ENCODE assay signal across 12 mouse cellular contexts in genomic region chr8:79620489-79621276, GRCm38 (mm10). TPM values are rescaled to one million over a fixed set of nuclear protein-coding genes. Genes with fewer than 3 reads are reported as not detected.
A peak's percentile ranks its signal among the peaks of the same experiment; 100 is the strongest.
DNase-seq lines count a peak whose midpoint lies in the region; ATAC-seq lines count a peak whose summit lies in the region.
"Had no signal": no experiment of that assay in that cellular context is flagged by ENCODE, and none has a peak within 500 bp of the region (broad histone marks: within the 10 kb centered on the region; RNA-seq: fewer than 3 reads in every experiment).

No protein-coding gene starts in this region.

- 36% methylated on average over 9 of the region's 9 CpGs for WGBS in hindbrain, embryonic 11.5 days
- WGBS in hindbrain, embryonic 16.5 days = 27% methylated on average over 9 of the region's 9 CpGs
- 27% methylated on average over 9 of the region's 9 CpGs for whole genome bisulfite sequencing in lung, embryonic 16.5 days
- WGBS in stomach, embryonic 14.5 days = 33% methylated on average over 9 of the region's 9 CpGs

- DNase-seq in hindbrain, embryonic 11.5 days (ENCODE audit: low spot score) = peak; percentile 15
- no peak for DNase-seq in lung, postnatal 14 days
- peak; percentile 37 for DNase-seq in embryo, embryonic 9.5 days (ENCODE audit: extremely low spot score)
- DNase-seq in layer of hippocampus, adult 9-11 months = no peak
- DNase-seq: adrenal gland, postnatal 25 days; gastrocnemius, adult 2 months; right cerebral cortex, postnatal 14 days had no signal

- no peak overlapping the region for H3K9ac ChIP-seq in hindbrain, embryonic 11.5 days (ENCODE audit: low read depth, low read length)
- no peak overlapping the region for H3K9ac ChIP-seq in hindbrain, embryonic 16.5 days (ENCODE audit: low read depth, low read length)
- no peak overlapping the region for H3K9ac ChIP-seq in lung, embryonic 16.5 days (ENCODE audit: low read length)
- no peak overlapping the region for H3K9ac ChIP-seq in stomach, embryonic 14.5 days (replicated peaks; ENCODE audit: low read depth, low read length)
- H3K9ac ChIP-seq: hindbrain, embryonic 12.5 days had no signal

- no peak overlapping the region for H3K4me3 ChIP-seq in hindbrain, embryonic 11.5 days (ENCODE audit: low read depth, low read length)
- H3K4me3 ChIP-seq in hindbrain, embryonic 16.5 days (ENCODE audit: low read length) = no peak overlapping the region
- H3K4me3 ChIP-seq in lung, embryonic 16.5 days (ENCODE audit: low read length) = no peak overlapping the region
- no peak overlapping the region for H3K4me3 ChIP-seq in stomach, embryonic 14.5 days (ENCODE audit: low read depth, low read length)
- H3K4me3 ChIP-seq: gastrocnemius, adult 2 months; hindbrain, embryonic 12.5 days had no signal

- H3K9me3 ChIP-seq in hindbrain, embryonic 11.5 days (ENCODE audit: control insufficient read depth, low read length) = no peaks in the 10 kb centered on the region
- H3K9me3 ChIP-seq in hindbrain, embryonic 16.5 days (ENCODE audit: control insufficient read depth, low read length) = no peaks in the 10 kb centered on the region
- no peaks in the 10 kb centered on the region for H3K9me3 ChIP-seq in lung, embryonic 16.5 days (ENCODE audit: control insufficient read depth, low read length)
- H3K9me3 ChIP-seq in stomach, embryonic 14.5 days (ENCODE audit: control insufficient read depth, low read depth, low read length) = no peaks in the 10 kb centered on the region
- H3K9me3 ChIP-seq: hindbrain, embryonic 12.5 days had no signal

- ATAC-seq in hindbrain, embryonic 11.5 days (ENCODE audit: low FRiP score) = no peak; the same call in 1 of the 2 replicates
- ATAC-seq in hindbrain, embryonic 16.5 days = no peak
- peak; percentile 16; the same call in 1 of the 2 replicates for ATAC-seq in lung, embryonic 16.5 days (ENCODE audit: low read depth)
- no peak; the same call in 1 of the 2 replicates for ATAC-seq in stomach, embryonic 14.5 days (ENCODE audit: insufficient number of reproducible peaks, insufficient read depth, low FRiP score, low read depth)
- ATAC-seq: Patski had no signal

- H3K4me2 ChIP-seq in hindbrain, embryonic 11.5 days (replicated peaks; ENCODE audit: low read depth, low read length) = no peak overlapping the region
- H3K4me2 ChIP-seq in hindbrain, embryonic 16.5 days (ENCODE audit: low read length) = no peak overlapping the region
- no peak overlapping the region for H3K4me2 ChIP-seq in lung, embryonic 16.5 days (ENCODE audit: low read depth, low read length)
- no peak overlapping the region for H3K4me2 ChIP-seq in stomach, embryonic 14.5 days (replicated peaks; ENCODE audit: low read depth, low read length)
- H3K4me2 ChIP-seq: hindbrain, embryonic 12.5 days had no signal

- H3K27me3 ChIP-seq in hindbrain, embryonic 11.5 days (ENCODE audit: control insufficient read depth, insufficient read depth, low read length) = no peaks in the 10 kb centered on the region
- H3K27me3 ChIP-seq in hindbrain, embryonic 16.5 days (replicated peaks; ENCODE audit: control insufficient read depth, insufficient read depth, low read length) = no peaks in the 10 kb centered on the region
- no peaks in the 10 kb centered on the region for H3K27me3 ChIP-seq in lung, embryonic 16.5 days (ENCODE audit: control insufficient read depth, insufficient read depth, low read depth, low read length)
- H3K27me3 ChIP-seq in stomach, embryonic 14.5 days (ENCODE audit: control insufficient read depth, insufficient read depth, low read length) = no peaks in the 10 kb centered on the region
- H3K27me3 ChIP-seq: hindbrain, embryonic 12.5 days; Patski had no signal

- no peaks in the 10 kb centered on the region for H3K36me3 ChIP-seq in hindbrain, embryonic 11.5 days (ENCODE audit: control insufficient read depth, insufficient read depth, low read length)
- H3K36me3 ChIP-seq in hindbrain, embryonic 16.5 days (ENCODE audit: control insufficient read depth, insufficient read depth, low read length) = no peaks in the 10 kb centered on the region
- no peaks in the 10 kb centered on the region for H3K36me3 ChIP-seq in lung, embryonic 16.5 days (ENCODE audit: control insufficient read depth, insufficient read depth, low read length)
- no peaks in the 10 kb centered on the region for H3K36me3 ChIP-seq in stomach, embryonic 14.5 days (ENCODE audit: control insufficient read depth, insufficient read depth, low read length)
- H3K36me3 ChIP-seq: hindbrain, embryonic 12.5 days had no signal

- H3K4me1 ChIP-seq in hindbrain, embryonic 11.5 days (replicated peaks; ENCODE audit: control insufficient read depth, insufficient read depth, low read length) = peaks cover 4% of the 10 kb centered on the region; the same call in 1 of the 2 replicates
- no peaks in the 10 kb centered on the region for H3K4me1 ChIP-seq in hindbrain, embryonic 16.5 days (ENCODE audit: control insufficient read depth, insufficient read depth, low read depth, low read length)
- H3K4me1 ChIP-seq in lung, embryonic 16.5 days (replicated peaks; ENCODE audit: control insufficient read depth, insufficient read depth, low read length) = peaks cover 15% of the 10 kb centered on the region
- peaks cover 23% of the 10 kb centered on the region for H3K4me1 ChIP-seq in stomach, embryonic 14.5 days (ENCODE audit: control insufficient read depth, insufficient read depth, low read length)

- no peak overlapping the region for H3K27ac ChIP-seq in hindbrain, embryonic 11.5 days (ENCODE audit: low read depth, low read length)
- H3K27ac ChIP-seq in hindbrain, embryonic 16.5 days (ENCODE audit: low read depth, low read length) = no peak overlapping the region
- H3K27ac ChIP-seq in lung, embryonic 16.5 days (ENCODE audit: low read length) = no peak overlapping the region
- H3K27ac ChIP-seq in stomach, embryonic 14.5 days (ENCODE audit: low read length) = peak overlapping the region; percentile 66
- H3K27ac ChIP-seq: gastrocnemius, adult 2 months had no signal

RNA-seq across cellular contexts. Expression of gene Otud4, which starts 18.7 kb away (rescaled TPM):
- polyA plus RNA-seq in hindbrain, embryonic 11.5 days (2014; fragmentation: Nextera tagmentation; extraction: Ambion mirVana) = 22.8 and 24.3 TPM in 2 replicates
- polyA plus RNA-seq in hindbrain, embryonic 16.5 days (2015; fragmentation: Nextera tagmentation; extraction: Ambion mirVana) = 7.7 and 9.5 TPM in 2 replicates
- 13.4 and 14.3 TPM in 2 replicates for polyA plus RNA-seq in lung, embryonic 16.5 days (2015; fragmentation: Nextera tagmentation; extraction: Ambion mirVana)
- polyA plus RNA-seq in stomach, embryonic 14.5 days (2014; fragmentation: Nextera tagmentation; extraction: Ambion mirVana) = 27.2 and 28.7 TPM in 2 replicates

Comparison
In these comparisons a context has a peak if more than half of its experiments do, and no peak if none do; other contexts are left out.
1. DNase-seq: peak in hindbrain, embryonic 11.5 days (single experiment) and embryo, embryonic 9.5 days (single experiment); none in lung, postnatal 14 days (single experiment) and layer of hippocampus, adult 9-11 months (single experiment).